Mouse (Mus musculus) midbrain, embryonic 11.5 days (tissue): ENCODE results near the gene Plekhb2. TPM values are rescaled to one million over a fixed set of nuclear protein-coding genes. Genes with fewer than 3 reads are reported as not detected.
A peak's percentile ranks its signal among the peaks of the same experiment; 100 is the strongest.

Experiments
- ATAC-seq: fragments of 200-750 bp; cut with Nextera tagmentation; 2 replicates; pipeline ENCODE4 v1.8.0; 2017; ENCODE audit warnings: moderate TSS enrichment, moderate library complexity; ENCODE audit not compliant: low FRiP score
- DNase-seq: peaks from one replicate; pipeline ENCODE4 v3.0.0; 2015; ENCODE audit warnings: low spot score; ENCODE audit errors: missing footprints
- H3K27ac ChIP-seq: fragments of 300-500 bp; sonication (generic); 2 replicates; pipeline ENCODE4 v1.5.1; 2014; ENCODE audit warnings: low read depth, low read length
- H3K27me3 ChIP-seq: fragments of 300-500 bp; sonication (generic); 2 replicates; pipeline ENCODE4 v1.6.1; 2014; ENCODE audit warnings: mild to moderate bottlenecking, low read length, moderate library complexity, mixed read lengths; ENCODE audit not compliant: control insufficient read depth, insufficient read depth
- H3K36me3 ChIP-seq: fragments of 300-500 bp; sonication (generic); 2 replicates; pipeline ENCODE4 v1.6.1; 2014; ENCODE audit warnings: mild to moderate bottlenecking, low read length, moderate library complexity, mixed read lengths; ENCODE audit not compliant: control insufficient read depth, insufficient read depth
- H3K4me1 ChIP-seq: fragments of 300-500 bp; sonication (generic); 2 replicates; pipeline ENCODE4 v1.6.1; 2014; ENCODE audit warnings: low read length; ENCODE audit not compliant: control insufficient read depth, insufficient read depth
- H3K4me2 ChIP-seq: fragments of 300-500 bp; sonication (generic); 2 replicates; pipeline ENCODE4 v1.6.1; 2014; ENCODE audit warnings: mild to moderate bottlenecking, moderate library complexity
- H3K4me3 ChIP-seq: fragments of 300-500 bp; sonication (generic); 2 replicates; pipeline ENCODE4 v1.5.1; 2014; ENCODE audit warnings: low read depth, low read length
- H3K9ac ChIP-seq: fragments of 300-500 bp; sonication (generic); 2 replicates; pipeline ENCODE4 v1.6.1; 2014; ENCODE audit warnings: low read length
- H3K9me3 ChIP-seq: fragments of 300-500 bp; sonication (generic); 2 replicates; pipeline ENCODE4 v1.6.1; 2016; ENCODE audit warnings: low read length; ENCODE audit not compliant: control insufficient read depth
- WGBS: fragments of 180-500 bp; shearing (Covaris S2); extraction: QIAGEN DNeasy Blood & Tissue Kit; methylation state at CpG from one replicate; pipeline ENCODE4 v1.1.7; 2014; 5-methylcytosine and 5-hydroxymethylcytosine counted together
- polyA plus RNA-seq: library from polyadenylated mRNA; unstranded; fragments of >200 nt; fragmentation: Nextera tagmentation; extraction: Ambion mirVana; gene quantifications from 2 replicates; pipeline ENCODE4 v1.2.1, GENCODE M21; 2014

Plekhb2 gene
- polyA plus RNA-seq, result 52.5 and 56.3 TPM in 2 replicates

- ATAC-seq (peak; percentile 92), DNase-seq (peak; percentile 98)
- no peaks in the 10 kb centered on the region for H3K36me3 ChIP-seq
- H3K4me3 ChIP-seq, result peak within 1 kb of the TSS; percentile 74
- H3K4me1 ChIP-seq, result peaks cover 7% of the 10 kb centered on the region; the same call in 1 of the 2 replicates
- H3K27me3 ChIP-seq, result no peaks in the 10 kb centered on the region
- peak within 1 kb of the TSS; percentile 82 for H3K4me2 ChIP-seq
- H3K27ac ChIP-seq, result no peak within 1 kb of the TSS
- no peaks in the 10 kb centered on the region for H3K9me3 ChIP-seq
- H3K9ac ChIP-seq, result peak within 1 kb of the TSS; percentile 86
- WGBS, result under 1% methylated on average over 29 of the region's 40 CpGs
Measured at GRCm38 (mm10) chr1:34849745-34850342, at the start of gene Plekhb2. Gene Plekhb2, plus strand, starts transcription at chr1:34849976.

GRCm38 (mm10) chr1:34801616-34802289, 48.0 kb upstream of the Plekhb2 start:
- peak; percentile 94 for DNase-seq
- no peaks in the 10 kb centered on the region for H3K36me3 ChIP-seq
- WGBS, result under 1% methylated on average over 43 of the region's 47 CpGs

GRCm38 (mm10) chr1:34802290-34802642, 47.5 kb upstream of the Plekhb2 start:
- Histone ChIP-seq H3K9ac (peak overlapping the region; percentile 68), H3K36me3 (no peaks in the 10 kb centered on the region), H3K9me3 (no peaks in the 10 kb centered on the region), H3K27me3 (no peaks in the 10 kb centered on the region), H3K27ac (no peak overlapping the region), H3K4me2 (peak overlapping the region; percentile 93), H3K4me3 (peak overlapping the region; percentile 63), H3K4me1 (peaks cover 9% of the 10 kb centered on the region)
- ATAC-seq, result peak; percentile 31; the same call in 1 of the 2 replicates
- DNase-seq, result no peak
- WGBS, result 36% methylated on average over 7 of the region's 7 CpGs

More at GRCm38 (mm10) chr1:34801616-34802289, 48.0 kb upstream of the Plekhb2 start:
- peak overlapping the region; percentile 93 for H3K4me2 ChIP-seq
- peaks cover 9% of the 10 kb centered on the region for H3K4me1 ChIP-seq
- H3K27me3 ChIP-seq, result no peaks in the 10 kb centered on the region
- H3K4me3 ChIP-seq, result peak overlapping the region; percentile 63
- no peaks in the 10 kb centered on the region for H3K9me3 ChIP-seq
- peak; percentile 89 for ATAC-seq
- peak overlapping the region; percentile 54; the same call in 1 of the 2 replicates for H3K27ac ChIP-seq
- peak overlapping the region; percentile 68 for H3K9ac ChIP-seq

GRCm38 (mm10) chr1:34804863-34805262, 44.9 kb upstream of the Plekhb2 start:
- no peak for ATAC-seq
- WGBS, result 94% methylated on average over 7 of the region's 7 CpGs

GRCm38 (mm10) chr1:34805931-34806520, 43.8 kb upstream of the Plekhb2 start:
- WGBS, result 23% methylated on average over 35 of the region's 35 CpGs
- ATAC-seq, result no peak
- Histone ChIP-seq H3K9ac (no peak overlapping the region), H3K36me3 (peaks cover 4% of the 10 kb centered on the region), H3K4me2 (no peak overlapping the region), H3K27ac (no peak overlapping the region), H3K27me3 (no peaks in the 10 kb centered on the region), H3K4me1 (peaks cover 9% of the 10 kb centered on the region), H3K9me3 (no peaks in the 10 kb centered on the region), H3K4me3 (no peak overlapping the region)
- DNase-seq, result no peak

More at GRCm38 (mm10) chr1:34804863-34805262, 44.9 kb upstream of the Plekhb2 start:
- no peak for DNase-seq
- no peaks in the 10 kb centered on the region for H3K36me3 ChIP-seq
- no peak overlapping the region for H3K4me2 ChIP-seq
- H3K9me3 ChIP-seq, result no peaks in the 10 kb centered on the region
- H3K4me1 ChIP-seq, result peaks cover 9% of the 10 kb centered on the region
- H3K4me3 ChIP-seq, result no peak overlapping the region
- no peak overlapping the region for H3K9ac ChIP-seq
- no peaks in the 10 kb centered on the region for H3K27me3 ChIP-seq
- H3K27ac ChIP-seq, result no peak overlapping the region

- Histone ChIP-seq H3K27ac (no peak overlapping the region), H3K4me2 (no peak overlapping the region), H3K9ac (no peak overlapping the region), H3K4me1 (no peaks in the 10 kb centered on the region; the same call in 1 of the 2 replicates), H3K4me3 (no peak overlapping the region), H3K36me3 (peaks cover 15% of the 10 kb centered on the region), H3K27me3 (no peaks in the 10 kb centered on the region), H3K9me3 (no peaks in the 10 kb centered on the region)
- 96% methylated on average over 8 of the region's 8 CpGs for WGBS
- DNase-seq (no peak), ATAC-seq (no peak)
Measured at GRCm38 (mm10) chr1:34808445-34808844, 41.3 kb upstream of the Plekhb2 start.

- Histone ChIP-seq H3K4me1 (no peaks in the 10 kb centered on the region; the same call in 1 of the 2 replicates), H3K36me3 (peaks cover 17% of the 10 kb centered on the region), H3K4me2 (no peak overlapping the region), H3K9me3 (no peaks in the 10 kb centered on the region), H3K9ac (no peak overlapping the region), H3K4me3 (no peak overlapping the region), H3K27ac (no peak overlapping the region), H3K27me3 (no peaks in the 10 kb centered on the region)
- ATAC-seq, result no peak
- no peak for DNase-seq
- WGBS, result 97% methylated on average over 11 of the region's 11 CpGs
Measured at GRCm38 (mm10) chr1:34810293-34810692, 39.5 kb upstream of the Plekhb2 start.

- no peak overlapping the region for H3K9ac ChIP-seq
- no peaks in the 10 kb centered on the region for H3K27me3 ChIP-seq
- no peak for ATAC-seq
- no peak overlapping the region for H3K4me3 ChIP-seq
- no peaks in the 10 kb centered on the region for H3K9me3 ChIP-seq
- H3K4me1 ChIP-seq, result no peaks in the 10 kb centered on the region; the same call in 1 of the 2 replicates
- WGBS, result 86% methylated on average over 6 of the region's 6 CpGs
- no peak for DNase-seq
- no peak overlapping the region for H3K4me2 ChIP-seq
- H3K27ac ChIP-seq, result no peak overlapping the region
- peaks cover 17% of the 10 kb centered on the region for H3K36me3 ChIP-seq
Measured at GRCm38 (mm10) chr1:34811035-34811434, 38.7 kb upstream of the Plekhb2 start.

- H3K9ac ChIP-seq, result no peak overlapping the region
- no peaks in the 10 kb centered on the region for H3K4me1 ChIP-seq
- ATAC-seq (no peak), DNase-seq (no peak)
- no peak overlapping the region for H3K27ac ChIP-seq
- H3K4me2 ChIP-seq, result no peak overlapping the region
- no peak overlapping the region for H3K4me3 ChIP-seq
- H3K36me3 ChIP-seq, result peaks cover 17% of the 10 kb centered on the region
- no peaks in the 10 kb centered on the region for H3K9me3 ChIP-seq
- no peaks in the 10 kb centered on the region for H3K27me3 ChIP-seq
- 91% methylated on average over 6 of the region's 6 CpGs for WGBS
Measured at GRCm38 (mm10) chr1:34811581-34811980, 38.2 kb upstream of the Plekhb2 start.
